Mouse (Mus musculus): ENCODE results near the gene Tmem141. TPM values are rescaled to one million over a fixed set of nuclear protein-coding genes. Genes with fewer than 3 reads are reported as not detected.

Tmem141 gene
- polyA plus RNA-seq (2014; fragmentation: Nextera tagmentation; extraction: Ambion mirVana): 25.5 and 26.3 TPM in 2 replicates

GRCm38 (mm10) chr2:25621229-25622200 lies at the start of gene Tmem141:
Gene Tmem141, minus strand, starts transcription at chr2:25622005.
- peaks cover 4% of the 10 kb centered on the region; the same call in 1 of the 2 replicates for H3K4me1 ChIP-seq (ENCODE audit: control insufficient read depth, insufficient read depth, low read length)
- peak within 1 kb of the TSS; percentile 36; the same call in 1 of the 2 replicates for H3K9ac ChIP-seq (replicated peaks; ENCODE audit: low read depth, low read length)
- peaks cover 12% of the 10 kb centered on the region; the same call in 1 of the 2 replicates for H3K27me3 ChIP-seq (ENCODE audit: control insufficient read depth, insufficient read depth, low read length)
- H3K4me3 ChIP-seq (ENCODE audit: low read depth, low read length): peak within 1 kb of the TSS; percentile 48
- 5% methylated on average over 34 of the region's 34 CpGs for WGBS
- H3K36me3 ChIP-seq (ENCODE audit: control insufficient read depth, insufficient read depth, low read length): no peaks in the 10 kb centered on the region
- peak within 1 kb of the TSS; percentile 39; the same call in 1 of the 2 replicates for H3K27ac ChIP-seq (ENCODE audit: low read length)
- H3K9me3 ChIP-seq (ENCODE audit: control insufficient read depth, low read depth, low read length): no peaks in the 10 kb centered on the region
- H3K4me2 ChIP-seq (replicated peaks; ENCODE audit: low read depth, low read length): peak within 1 kb of the TSS; percentile 76
- peak; percentile 91 for ATAC-seq (ENCODE audit: insufficient number of reproducible peaks, insufficient read depth, low FRiP score, low read depth)

- no peak overlapping the region for H3K4me3 ChIP-seq (ENCODE audit: low read depth, low read length)
- no peaks in the 10 kb centered on the region for H3K9me3 ChIP-seq (ENCODE audit: control insufficient read depth, low read depth, low read length)
- H3K27me3 ChIP-seq (ENCODE audit: control insufficient read depth, insufficient read depth, low read length): no peaks in the 10 kb centered on the region
- no peaks in the 10 kb centered on the region for H3K4me1 ChIP-seq (ENCODE audit: control insufficient read depth, insufficient read depth, low read length)
- no peaks in the 10 kb centered on the region for H3K36me3 ChIP-seq (ENCODE audit: control insufficient read depth, insufficient read depth, low read length)
- no peak overlapping the region for H3K27ac ChIP-seq (ENCODE audit: low read length)
- no peak for ATAC-seq (ENCODE audit: insufficient number of reproducible peaks, insufficient read depth, low FRiP score, low read depth)
- 70% methylated on average over 1 of the region's 1 CpGs for WGBS
- no peak overlapping the region for H3K9ac ChIP-seq (replicated peaks; ENCODE audit: low read depth, low read length)
- no peak overlapping the region for H3K4me2 ChIP-seq (replicated peaks; ENCODE audit: low read depth, low read length)
These were observed 44.7 kb upstream of the Tmem141 start for GRCm38 (mm10) chr2:25666516-25666915.

DNA sequence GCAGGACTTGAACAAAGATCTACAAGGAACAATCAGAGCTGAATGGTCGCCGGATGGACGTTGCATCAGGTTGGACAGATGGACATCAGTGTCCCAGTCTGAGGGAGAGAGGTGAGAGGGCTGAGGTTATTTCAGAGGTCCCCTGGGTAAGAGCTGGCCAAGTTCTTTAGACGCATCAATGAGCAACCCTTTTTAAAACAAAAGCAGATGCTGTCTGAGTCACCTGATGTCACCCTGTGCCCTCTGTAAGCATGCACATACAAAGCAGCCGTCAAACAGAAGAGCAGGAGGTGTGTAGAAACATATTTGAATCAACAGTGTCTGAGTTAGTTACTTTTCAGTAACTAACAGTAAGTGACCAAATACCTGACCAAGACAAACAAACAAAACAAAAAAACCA lies 42.3 kb upstream of the Tmem141 start:
- Histone ChIP-seq H3K36me3 (ENCODE audit: control insufficient read depth, insufficient read depth, low read length) (no peaks in the 10 kb centered on the region), H3K4me1 (ENCODE audit: control insufficient read depth, insufficient read depth, low read length) (no peaks in the 10 kb centered on the region), H3K9ac (replicated peaks; ENCODE audit: low read depth, low read length) (no peak overlapping the region), H3K4me2 (replicated peaks; ENCODE audit: low read depth, low read length) (no peak overlapping the region), H3K4me3 (ENCODE audit: low read depth, low read length) (no peak overlapping the region), H3K27ac (ENCODE audit: low read length) (no peak overlapping the region), H3K9me3 (ENCODE audit: control insufficient read depth, low read depth, low read length) (no peaks in the 10 kb centered on the region), H3K27me3 (ENCODE audit: control insufficient read depth, insufficient read depth, low read length) (no peaks in the 10 kb centered on the region)
- WGBS: 84% methylated on average over 5 of the region's 5 CpGs
- no peak for ATAC-seq (ENCODE audit: insufficient number of reproducible peaks, insufficient read depth, low FRiP score, low read depth)

DNA sequence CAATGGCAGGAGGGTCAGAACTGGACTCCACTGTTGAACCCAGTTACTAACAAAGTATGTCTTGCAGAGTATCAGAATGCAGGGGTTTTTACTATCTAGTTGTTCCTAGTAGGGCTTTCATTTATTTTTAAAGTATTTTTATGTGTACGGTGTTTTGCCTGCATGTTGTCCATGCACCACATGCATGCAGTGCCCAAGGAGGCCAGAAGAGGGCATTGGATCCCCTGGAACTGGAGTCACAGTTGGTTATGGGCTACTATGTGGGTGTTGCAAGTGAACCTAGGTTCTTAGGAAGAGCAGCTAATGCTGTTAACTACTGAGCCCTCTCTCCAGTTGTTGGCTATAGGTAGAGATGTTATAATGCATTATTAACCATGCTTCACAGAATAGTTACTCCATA lies 41.7 kb upstream of the Tmem141 start:
- H3K4me3 ChIP-seq (ENCODE audit: low read depth, low read length): no peak overlapping the region
- H3K4me1 ChIP-seq (ENCODE audit: control insufficient read depth, insufficient read depth, low read length): no peaks in the 10 kb centered on the region
- 57% methylated on average over 1 of the region's 1 CpGs for WGBS
- ATAC-seq (ENCODE audit: insufficient number of reproducible peaks, insufficient read depth, low FRiP score, low read depth): no peak
- no peaks in the 10 kb centered on the region for H3K36me3 ChIP-seq (ENCODE audit: control insufficient read depth, insufficient read depth, low read length)
- no peaks in the 10 kb centered on the region for H3K9me3 ChIP-seq (ENCODE audit: control insufficient read depth, low read depth, low read length)
- no peak overlapping the region for H3K9ac ChIP-seq (replicated peaks; ENCODE audit: low read depth, low read length)
- no peaks in the 10 kb centered on the region for H3K27me3 ChIP-seq (ENCODE audit: control insufficient read depth, insufficient read depth, low read length)
- H3K27ac ChIP-seq (ENCODE audit: low read length): no peak overlapping the region
- H3K4me2 ChIP-seq (replicated peaks; ENCODE audit: low read depth, low read length): no peak overlapping the region

DNA sequence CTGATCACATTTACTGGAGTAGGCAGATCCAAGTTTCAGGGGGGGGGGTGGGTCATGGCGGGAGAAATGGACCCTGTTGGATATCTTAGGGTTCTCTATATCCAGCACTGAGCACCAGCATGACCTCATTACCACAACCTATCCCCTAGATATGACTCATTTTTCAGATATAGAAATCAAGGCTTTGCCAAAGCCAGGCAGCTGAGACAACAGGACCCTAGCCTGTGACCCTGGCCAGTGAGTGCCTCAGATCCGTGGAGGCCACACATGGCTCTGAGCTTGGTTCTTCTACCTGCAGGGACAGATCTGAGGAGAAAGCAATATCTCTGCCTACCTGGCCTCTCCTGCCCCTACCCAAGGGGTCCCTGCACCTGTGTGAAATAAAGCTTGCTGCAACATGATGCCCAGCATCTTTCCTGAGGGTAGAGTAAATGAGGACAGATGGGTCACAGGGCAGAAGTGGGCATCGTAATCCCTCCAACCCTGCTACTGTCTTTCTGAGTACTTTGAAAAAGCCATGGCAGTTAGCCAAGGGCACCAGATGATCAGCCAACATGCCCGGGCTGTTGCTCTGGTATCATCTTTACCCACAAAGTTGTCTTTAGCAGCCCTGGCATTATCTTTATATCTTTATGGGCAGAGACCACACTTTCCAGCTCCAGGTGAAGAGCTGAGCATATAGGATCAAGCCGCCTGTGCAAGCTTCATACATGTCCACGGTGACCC lies 39.6 kb upstream of the Tmem141 start:
- H3K4me2 ChIP-seq (replicated peaks; ENCODE audit: low read depth, low read length): no peak overlapping the region
- ATAC-seq (ENCODE audit: insufficient number of reproducible peaks, insufficient read depth, low FRiP score, low read depth): no peak
- H3K4me1 ChIP-seq (ENCODE audit: control insufficient read depth, insufficient read depth, low read length): no peaks in the 10 kb centered on the region
- H3K27me3 ChIP-seq (ENCODE audit: control insufficient read depth, insufficient read depth, low read length): no peaks in the 10 kb centered on the region
- H3K9ac ChIP-seq (replicated peaks; ENCODE audit: low read depth, low read length): no peak overlapping the region
- WGBS: 80% methylated on average over 6 of the region's 6 CpGs
- no peak overlapping the region for H3K4me3 ChIP-seq (ENCODE audit: low read depth, low read length)
- H3K36me3 ChIP-seq (ENCODE audit: control insufficient read depth, insufficient read depth, low read length): no peaks in the 10 kb centered on the region
- no peak overlapping the region for H3K27ac ChIP-seq (ENCODE audit: low read length)
- no peaks in the 10 kb centered on the region for H3K9me3 ChIP-seq (ENCODE audit: control insufficient read depth, low read depth, low read length)

DNA sequence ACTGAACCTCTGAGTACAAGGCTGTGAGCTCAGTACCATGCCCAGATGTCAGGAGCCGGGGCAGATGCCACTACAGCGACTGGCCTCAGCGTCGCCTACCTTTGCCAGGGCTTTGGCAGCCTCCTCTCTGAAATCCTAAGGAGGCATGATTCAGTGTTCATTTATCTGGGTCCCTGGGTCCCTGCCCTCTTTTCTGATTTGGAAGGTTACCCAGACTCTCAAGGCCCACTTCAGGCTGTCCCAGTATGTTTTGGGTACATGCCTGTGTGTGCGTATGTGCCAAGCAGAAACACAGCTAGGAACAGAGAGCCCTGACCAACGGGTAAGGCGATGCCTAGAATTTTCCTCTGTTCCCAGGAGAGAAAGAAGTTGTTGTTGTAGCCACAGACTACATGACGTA lies 38.5 kb upstream of the Tmem141 start:
- H3K4me2 ChIP-seq (replicated peaks; ENCODE audit: low read depth, low read length): no peak overlapping the region
- H3K4me1 ChIP-seq (ENCODE audit: control insufficient read depth, insufficient read depth, low read length): no peaks in the 10 kb centered on the region
- H3K9me3 ChIP-seq (ENCODE audit: control insufficient read depth, low read depth, low read length): no peaks in the 10 kb centered on the region
- no peak for ATAC-seq (ENCODE audit: insufficient number of reproducible peaks, insufficient read depth, low FRiP score, low read depth)
- no peak overlapping the region for H3K27ac ChIP-seq (ENCODE audit: low read length)
- no peaks in the 10 kb centered on the region for H3K27me3 ChIP-seq (ENCODE audit: control insufficient read depth, insufficient read depth, low read length)
- no peak overlapping the region for H3K4me3 ChIP-seq (ENCODE audit: low read depth, low read length)
- H3K36me3 ChIP-seq (ENCODE audit: control insufficient read depth, insufficient read depth, low read length): no peaks in the 10 kb centered on the region
- H3K9ac ChIP-seq (replicated peaks; ENCODE audit: low read depth, low read length): no peak overlapping the region
- WGBS: 82% methylated on average over 8 of the region's 8 CpGs

DNA sequence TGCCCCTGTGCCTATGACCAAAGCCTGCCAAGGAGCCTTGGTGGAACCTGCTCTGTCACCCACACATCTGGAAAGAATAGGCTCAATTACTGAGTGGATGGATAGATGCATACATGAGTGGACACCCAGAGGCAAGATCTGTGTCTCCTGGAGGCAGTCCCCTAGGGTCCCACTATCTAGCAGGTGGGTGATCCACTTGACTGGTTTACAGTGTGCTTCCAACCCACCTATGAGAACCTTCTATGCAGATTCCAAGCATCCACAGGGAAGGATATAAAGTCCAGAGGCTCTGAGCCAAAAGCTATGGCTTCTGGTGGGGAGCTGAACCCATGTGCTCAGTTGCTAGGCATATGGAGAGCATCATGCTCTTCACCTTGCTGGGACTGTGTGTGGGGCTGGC lies 35.8 kb upstream of the Tmem141 start, which contains the start of gene Lcn5:
Gene Lcn5, plus strand, starts transcription at position 301 of the 400 bp plus-strand sequence.
- Histone ChIP-seq H3K27ac (ENCODE audit: low read length) (no peak within 1 kb of the TSS), H3K4me3 (ENCODE audit: low read depth, low read length) (no peak within 1 kb of the TSS)
- no peak for ATAC-seq (ENCODE audit: insufficient number of reproducible peaks, insufficient read depth, low FRiP score, low read depth)

DNA sequence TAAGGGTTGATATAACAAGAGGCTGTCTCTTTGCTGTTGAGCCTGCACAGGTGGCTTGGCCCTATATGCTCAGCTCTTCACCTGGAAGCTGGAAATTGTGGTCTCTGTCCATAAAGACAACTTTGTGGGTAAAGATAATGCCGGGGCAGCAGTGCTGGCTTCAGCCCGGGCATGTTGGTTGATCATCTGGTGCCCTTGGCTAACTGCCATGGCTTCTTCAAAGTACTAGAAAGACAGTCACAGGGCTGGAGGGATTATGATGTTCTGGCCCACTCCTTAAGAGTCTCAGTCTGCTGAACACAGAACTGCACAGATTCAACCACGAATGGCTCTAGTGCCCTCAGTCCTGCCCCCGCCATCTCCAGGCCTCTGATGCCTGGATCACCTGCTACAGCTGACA lies 35.4 kb upstream of the Tmem141 start:
- Histone ChIP-seq H3K9ac (replicated peaks; ENCODE audit: low read depth, low read length) (no peak overlapping the region), H3K4me1 (ENCODE audit: control insufficient read depth, insufficient read depth, low read length) (no peaks in the 10 kb centered on the region), H3K4me3 (ENCODE audit: low read depth, low read length) (no peak overlapping the region), H3K27me3 (ENCODE audit: control insufficient read depth, insufficient read depth, low read length) (no peaks in the 10 kb centered on the region), H3K4me2 (replicated peaks; ENCODE audit: low read depth, low read length) (no peak overlapping the region), H3K9me3 (ENCODE audit: control insufficient read depth, low read depth, low read length) (no peaks in the 10 kb centered on the region), H3K36me3 (ENCODE audit: control insufficient read depth, insufficient read depth, low read length) (no peaks in the 10 kb centered on the region), H3K27ac (ENCODE audit: low read length) (no peak overlapping the region)
- no peak for ATAC-seq (ENCODE audit: insufficient number of reproducible peaks, insufficient read depth, low FRiP score, low read depth)
- 88% methylated on average over 4 of the region's 4 CpGs for WGBS

More for the DNA sequence above, 35.8 kb upstream of the Tmem141 start, which contains the start of gene Lcn5:
- H3K27me3 ChIP-seq (ENCODE audit: control insufficient read depth, insufficient read depth, low read length): no peaks in the 10 kb centered on the region
- H3K9ac ChIP-seq (replicated peaks; ENCODE audit: low read depth, low read length): no peak within 1 kb of the TSS
- H3K36me3 ChIP-seq (ENCODE audit: control insufficient read depth, insufficient read depth, low read length): no peaks in the 10 kb centered on the region
- H3K4me2 ChIP-seq (replicated peaks; ENCODE audit: low read depth, low read length): no peak within 1 kb of the TSS
- H3K4me1 ChIP-seq (ENCODE audit: control insufficient read depth, insufficient read depth, low read length): no peaks in the 10 kb centered on the region
- H3K9me3 ChIP-seq (ENCODE audit: control insufficient read depth, low read depth, low read length): no peaks in the 10 kb centered on the region
